Mouse (Mus musculus) embryonic facial prominence, embryonic 12.5 days (tissue): ENCODE results near the gene Shroom1. TPM values are rescaled to one million over a fixed set of nuclear protein-coding genes. Genes with fewer than 3 reads are reported as not detected.

Experiments
- ATAC-seq: fragments of 200-750 bp; cut with Nextera tagmentation; 2 replicates; pipeline ENCODE4 v1.8.0; 2017; ENCODE audit not compliant: insufficient number of reproducible peaks, insufficient read depth, low FRiP score, low TSS enrichment
- H3K27ac ChIP-seq: fragments of 300-500 bp; sonication (generic); 2 replicates; pipeline ENCODE4 v1.5.1; 2016; ENCODE audit warnings: mild to moderate bottlenecking
- H3K27me3 ChIP-seq: fragments of 300-500 bp; sonication (generic); 2 replicates; pipeline ENCODE4 v1.6.1; 2016; ENCODE audit warnings: mild to moderate bottlenecking, moderate library complexity
- H3K36me3 ChIP-seq: fragments of 300-500 bp; sonication (generic); 2 replicates; pipeline ENCODE4 v1.6.1; 2016; ENCODE audit warnings: mild to moderate bottlenecking
- H3K4me1 ChIP-seq: fragments of 300-500 bp; sonication (generic); 2 replicates; pipeline ENCODE4 v1.6.1; 2016
- H3K4me2 ChIP-seq: fragments of 300-500 bp; sonication (generic); replicated peaks from 2 replicates; pipeline ENCODE4 v1.6.1; 2016; ENCODE audit warnings: mild to moderate bottlenecking, moderate library complexity
- H3K4me3 ChIP-seq: fragments of 300-500 bp; sonication (generic); 2 replicates; pipeline ENCODE4 v1.5.1; 2016; ENCODE audit warnings: mild to moderate bottlenecking
- H3K9ac ChIP-seq: fragments of 300-500 bp; sonication (generic); 2 replicates; pipeline ENCODE4 v1.6.1; 2016; ENCODE audit warnings: mild to moderate bottlenecking, moderate library complexity
- H3K9me3 ChIP-seq: fragments of 300-500 bp; sonication (generic); 2 replicates; pipeline ENCODE4 v1.6.1; 2016; ENCODE audit warnings: mild to moderate bottlenecking, moderate library complexity
- WGBS: fragments of 180-500 bp; shearing (Covaris S2); methylation state at CpG from one replicate; pipeline ENCODE4 v1.1.7; 2016; 5-methylcytosine and 5-hydroxymethylcytosine counted together
- polyA plus RNA-seq: library from polyadenylated mRNA; unstranded; fragments of >200 nt; fragmentation: Nextera tagmentation; extraction: Ambion mirVana; gene quantifications from 2 replicates; pipeline ENCODE4 v1.2.1, GENCODE M21; 2016

Shroom1 gene
- polyA plus RNA-seq, 1 experiment from 2014 or later, result 6.5 TPM

- Histone ChIP-seq H3K27ac (no peak overlapping the region), H3K4me3 (0 out of 2 replicates have a peak overlapping the region, but pooled peaks have one; percentile 83), H3K27me3 (no peaks in the 10 kb centered on the region), H3K4me2 (peak overlapping the region; percentile 83), H3K36me3 (peaks cover 8% of the 10 kb centered on the region), H3K4me1 (peaks cover 7% of the 10 kb centered on the region), H3K9ac (no peak overlapping the region), H3K9me3 (no peaks in the 10 kb centered on the region)
- no peak for ATAC-seq
Observed at GRCm38 (mm10) chr11:53429182-53429581, 27.8 kb upstream of the Shroom1 start.

- peak overlapping the region; percentile 83 for H3K4me3 ChIP-seq
- H3K9ac ChIP-seq, result peak overlapping the region; percentile 92
- under 1% methylated on average over 34 of the region's 34 CpGs for WGBS
- H3K4me1 ChIP-seq, result peaks cover 7% of the 10 kb centered on the region
- no peak for ATAC-seq
- H3K27me3 ChIP-seq, result no peaks in the 10 kb centered on the region
- peak overlapping the region; percentile 83 for H3K4me2 ChIP-seq
- H3K36me3 ChIP-seq, result peaks cover 8% of the 10 kb centered on the region
- H3K27ac ChIP-seq, result peak overlapping the region; percentile 67
- H3K9me3 ChIP-seq, result no peaks in the 10 kb centered on the region
Observed at GRCm38 (mm10) chr11:53430300-53430669, 26.7 kb upstream of the Shroom1 start.

- under 1% methylated on average over 44 of the region's 44 CpGs for WGBS
- H3K4me1 ChIP-seq, result peaks cover 7% of the 10 kb centered on the region
- peak within 1 kb of the TSS; percentile 83 for H3K4me2 ChIP-seq
- H3K4me3 ChIP-seq, result peak within 1 kb of the TSS; percentile 83
- H3K9ac ChIP-seq, result peak within 1 kb of the TSS; percentile 92
- peaks cover 8% of the 10 kb centered on the region for H3K36me3 ChIP-seq
- H3K9me3 ChIP-seq, result no peaks in the 10 kb centered on the region
- H3K27me3 ChIP-seq, result no peaks in the 10 kb centered on the region
- H3K27ac ChIP-seq, result peak within 1 kb of the TSS; percentile 67
- peak; percentile 91 for ATAC-seq
Observed at GRCm38 (mm10) chr11:53430670-53431346, 26.2 kb upstream of the Shroom1 start, which contains the start of the genes Uqcrq and Gdf9. TSS of gene Uqcrq (minus strand) at chr11:53430831. TSS of gene Gdf9 (plus strand) at chr11:53431023.

GRCm38 (mm10) chr11:53431347-53432056 lies 25.5 kb upstream of the Shroom1 start:
- ATAC-seq, result no peak; the same call in none of the 2 replicates
- no peaks in the 10 kb centered on the region for H3K27me3 ChIP-seq
- peaks cover 8% of the 10 kb centered on the region for H3K36me3 ChIP-seq
- WGBS, result 19% methylated on average over 9 of the region's 9 CpGs
- H3K9me3 ChIP-seq, result no peaks in the 10 kb centered on the region
- H3K4me2 ChIP-seq, result peak overlapping the region; percentile 83
- peak overlapping the region; percentile 83 for H3K4me3 ChIP-seq
- no peak overlapping the region for H3K9ac ChIP-seq
- H3K4me1 ChIP-seq, result peaks cover 7% of the 10 kb centered on the region
- peak overlapping the region; percentile 14; the same call in 1 of the 2 replicates for H3K27ac ChIP-seq

GRCm38 (mm10) chr11:53433057-53433456 lies 23.9 kb upstream of the Shroom1 start:
- no peak for ATAC-seq
- H3K4me2 ChIP-seq, result no peak overlapping the region
- 69% methylated on average over 6 of the region's 6 CpGs for WGBS
- H3K4me1 ChIP-seq, result peaks cover 7% of the 10 kb centered on the region
- peaks cover 8% of the 10 kb centered on the region for H3K36me3 ChIP-seq
- no peaks in the 10 kb centered on the region for H3K9me3 ChIP-seq
- H3K9ac ChIP-seq, result no peak overlapping the region
- H3K4me3 ChIP-seq, result no peak overlapping the region
- H3K27ac ChIP-seq, result no peak overlapping the region
- H3K27me3 ChIP-seq, result no peaks in the 10 kb centered on the region

- H3K9ac ChIP-seq, result no peak overlapping the region
- no peak overlapping the region for H3K4me2 ChIP-seq
- H3K27me3 ChIP-seq, result no peaks in the 10 kb centered on the region
- no peak overlapping the region for H3K27ac ChIP-seq
- ATAC-seq, result no peak
- WGBS, result 83% methylated on average over 8 of the region's 8 CpGs
- no peaks in the 10 kb centered on the region for H3K4me1 ChIP-seq
- H3K4me3 ChIP-seq, result no peak overlapping the region
- no peaks in the 10 kb centered on the region for H3K36me3 ChIP-seq
- H3K9me3 ChIP-seq, result no peaks in the 10 kb centered on the region
Observed at GRCm38 (mm10) chr11:53435504-53435903, 21.5 kb upstream of the Shroom1 start.

DNA sequence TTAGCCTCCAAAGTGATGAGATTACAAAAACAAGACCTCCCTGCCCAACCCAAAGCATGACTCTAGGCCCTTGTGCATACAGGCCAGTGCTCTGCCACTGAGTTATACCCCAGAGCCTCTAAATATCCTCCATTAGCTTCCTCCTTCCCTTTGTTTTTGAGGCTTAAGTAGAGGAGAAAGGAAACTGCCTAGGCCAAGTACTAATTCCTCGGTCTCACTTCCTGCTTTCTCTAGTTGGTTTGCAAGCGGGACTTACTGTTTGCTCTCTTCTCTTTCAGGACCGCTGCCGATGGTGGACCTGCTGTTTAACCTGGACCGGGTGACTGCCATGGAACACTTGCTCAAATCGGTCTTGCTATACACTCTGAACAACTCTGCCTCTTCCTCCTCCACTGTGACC lies 20.7 kb upstream of the Shroom1 start:
- Histone ChIP-seq H3K9me3 (no peaks in the 10 kb centered on the region), H3K4me2 (no peak overlapping the region), H3K27ac (no peak overlapping the region), H3K27me3 (no peaks in the 10 kb centered on the region), H3K9ac (no peak overlapping the region), H3K36me3 (no peaks in the 10 kb centered on the region), H3K4me3 (no peak overlapping the region), H3K4me1 (no peaks in the 10 kb centered on the region)
- 89% methylated on average over 6 of the region's 6 CpGs for WGBS
- ATAC-seq, result no peak

DNA sequence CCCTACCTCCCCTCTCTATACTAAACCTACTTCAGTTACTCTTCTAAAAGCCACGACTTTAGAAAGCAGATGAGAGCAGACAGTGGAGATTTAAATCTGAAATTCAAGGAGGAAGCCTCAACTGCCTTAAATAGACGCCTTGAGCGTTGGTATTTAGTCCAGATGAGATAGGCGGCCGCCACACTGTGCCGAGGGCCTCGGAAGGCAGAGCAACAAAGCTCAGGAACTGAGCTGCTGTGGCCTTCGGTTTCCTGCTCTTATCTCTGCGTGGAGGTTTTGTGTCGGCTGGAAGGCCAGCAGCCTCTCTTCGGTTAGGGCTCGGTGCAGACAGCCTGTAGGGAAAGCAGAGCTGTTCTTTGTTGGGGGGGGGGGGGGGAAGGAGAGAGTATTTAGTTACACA lies 15.1 kb upstream of the Shroom1 start:
- no peak for ATAC-seq
- no peaks in the 10 kb centered on the region for H3K9me3 ChIP-seq
- H3K36me3 ChIP-seq, result no peaks in the 10 kb centered on the region
- H3K4me1 ChIP-seq, result no peaks in the 10 kb centered on the region
- no peak overlapping the region for H3K9ac ChIP-seq
- no peak overlapping the region for H3K4me2 ChIP-seq
- H3K27ac ChIP-seq, result 0 out of 2 replicates have a peak overlapping the region, but pooled peaks have one; percentile 37
- no peak overlapping the region for H3K4me3 ChIP-seq
- WGBS, result 28% methylated on average over 12 of the region's 12 CpGs
- H3K27me3 ChIP-seq, result no peaks in the 10 kb centered on the region

DNA sequence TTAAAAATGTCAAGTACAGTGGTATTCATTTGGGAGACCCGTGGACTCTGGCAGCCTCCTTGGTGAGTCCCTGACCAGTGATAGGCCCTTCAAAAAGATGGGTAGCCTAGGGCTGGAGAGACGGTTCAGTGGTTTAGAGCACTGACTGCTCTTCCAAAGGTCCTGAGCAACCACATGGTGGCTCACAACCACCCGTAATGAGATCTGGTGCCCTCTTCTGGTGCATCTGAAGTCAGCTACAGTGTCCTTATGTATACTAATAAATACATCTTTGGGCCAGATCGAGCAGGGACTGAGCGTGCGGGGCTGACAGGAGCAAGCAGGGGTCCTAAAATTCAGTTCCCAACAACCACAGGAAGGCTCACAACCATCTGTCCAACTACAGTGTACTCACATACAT lies 13.1 kb upstream of the Shroom1 start:
- Histone ChIP-seq H3K9me3 (no peaks in the 10 kb centered on the region), H3K27ac (no peak overlapping the region), H3K36me3 (no peaks in the 10 kb centered on the region), H3K4me1 (no peaks in the 10 kb centered on the region), H3K4me2 (no peak overlapping the region), H3K27me3 (no peaks in the 10 kb centered on the region), H3K9ac (no peak overlapping the region), H3K4me3 (no peak overlapping the region)
- no peak for ATAC-seq
- WGBS, result 36% methylated on average over 6 of the region's 6 CpGs

- H3K4me1 ChIP-seq, result no peaks in the 10 kb centered on the region
- H3K4me2 ChIP-seq, result no peak overlapping the region
- no peak overlapping the region for H3K27ac ChIP-seq
- no peaks in the 10 kb centered on the region for H3K36me3 ChIP-seq
- H3K27me3 ChIP-seq, result no peaks in the 10 kb centered on the region
- no peak overlapping the region for H3K9ac ChIP-seq
- H3K9me3 ChIP-seq, result no peaks in the 10 kb centered on the region
- H3K4me3 ChIP-seq, result no peak overlapping the region
- 56% methylated on average over 13 of the region's 13 CpGs for WGBS
- ATAC-seq, result no peak
Observed at GRCm38 (mm10) chr11:53445562-53445961, 11.4 kb upstream of the Shroom1 start.

- Histone ChIP-seq H3K27ac (no peak overlapping the region), H3K36me3 (no peaks in the 10 kb centered on the region), H3K9ac (no peak overlapping the region), H3K27me3 (no peaks in the 10 kb centered on the region), H3K9me3 (no peaks in the 10 kb centered on the region), H3K4me1 (no peaks in the 10 kb centered on the region), H3K4me3 (no peak overlapping the region), H3K4me2 (no peak overlapping the region)
- ATAC-seq, result no peak
- WGBS, result 84% methylated on average over 13 of the region's 13 CpGs
Observed at GRCm38 (mm10) chr11:53446183-53446582, 10.8 kb upstream of the Shroom1 start.

- WGBS, result 86% methylated on average over 8 of the region's 8 CpGs
- no peak overlapping the region for H3K4me2 ChIP-seq
- H3K4me3 ChIP-seq, result no peak overlapping the region
- no peaks in the 10 kb centered on the region for H3K9me3 ChIP-seq
- no peaks in the 10 kb centered on the region for H3K36me3 ChIP-seq
- H3K4me1 ChIP-seq, result no peaks in the 10 kb centered on the region
- ATAC-seq, result no peak
- no peak overlapping the region for H3K9ac ChIP-seq
- no peaks in the 10 kb centered on the region for H3K27me3 ChIP-seq
- H3K27ac ChIP-seq, result no peak overlapping the region
Observed at GRCm38 (mm10) chr11:53447996-53448395, 9.0 kb upstream of the Shroom1 start.
